Mouse (Mus musculus): ENCODE measurements around the gene Mctp2. TPM values are rescaled to one million over a fixed set of nuclear protein-coding genes. Genes with fewer than 3 reads are reported as not detected.

Mctp2 gene
- under 1 TPM in 2 of 4 experiments, not detected in 2; 0.08 to 0.51 TPM for total RNA-seq (2022)

GRCm38 (mm10) chr7:72306382-72306841 is at the start of gene Mctp2:
Gene Mctp2, minus strand, starts transcription at chr7:72306608.
- no peak for DNase-seq (ENCODE audit: low spot score in 2 of 2)

DNA sequence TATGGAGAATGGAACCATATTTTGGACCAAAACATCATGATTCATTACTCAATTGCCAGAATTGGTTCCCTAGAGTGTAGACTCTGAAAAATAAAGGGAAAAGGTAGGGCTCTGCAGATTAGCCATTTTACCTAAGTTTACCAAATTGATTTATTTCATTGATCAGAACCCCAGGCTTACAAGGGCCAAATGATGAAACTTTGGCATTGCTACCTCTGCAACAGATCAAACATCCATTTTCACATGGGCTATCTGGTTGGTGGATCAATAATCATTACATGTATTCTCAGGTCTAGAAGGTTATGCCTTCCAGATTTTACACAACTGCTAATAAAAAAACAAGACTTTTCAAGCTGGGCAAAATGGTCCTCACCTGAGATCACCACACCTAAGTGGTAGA is 39.5 kb upstream of the Mctp2 start:
- DNase-seq (ENCODE audit: low spot score in 2 of 2), result no peak

DNA sequence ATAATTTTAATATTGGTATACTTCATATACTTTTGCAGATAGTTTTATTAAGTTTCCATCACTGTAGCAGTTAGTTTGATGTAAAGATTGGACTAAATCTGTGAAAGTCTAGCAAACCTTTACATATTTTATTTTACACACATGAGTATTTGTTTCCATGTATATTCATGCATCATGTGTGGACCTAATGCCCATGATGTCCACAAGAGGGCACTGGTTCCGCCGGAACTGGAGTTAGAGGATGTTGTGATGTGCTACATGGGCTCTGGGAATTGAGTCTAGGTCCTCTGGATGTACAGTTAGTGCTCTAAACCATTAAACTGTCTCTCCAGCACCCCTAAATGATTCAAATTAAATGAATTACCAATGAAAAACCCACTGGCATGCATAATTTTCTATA is 37.3 kb upstream of the Mctp2 start:
- no peak for DNase-seq (ENCODE audit: low spot score in 2 of 2)

DNA sequence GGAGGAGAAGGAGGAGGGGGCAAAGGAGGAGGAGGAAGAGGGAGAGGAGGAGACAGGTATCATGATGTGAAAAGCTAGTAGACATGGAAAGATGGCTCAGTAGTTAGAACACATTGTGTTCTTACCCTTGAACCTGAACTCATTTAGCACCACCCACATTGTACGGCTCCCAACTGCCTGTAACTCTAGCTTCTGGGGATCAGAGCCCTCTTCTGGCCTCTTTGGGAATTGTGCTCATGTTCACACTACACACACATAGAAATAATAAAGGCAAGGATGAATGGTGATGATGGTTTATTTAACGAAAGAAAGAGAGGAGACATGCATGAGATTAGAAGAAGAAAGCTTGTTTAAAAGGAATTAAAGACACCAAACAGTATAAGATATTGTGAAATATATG is 36.4 kb upstream of the Mctp2 start:
- no peak for DNase-seq (ENCODE audit: low spot score in 2 of 2)

DNA sequence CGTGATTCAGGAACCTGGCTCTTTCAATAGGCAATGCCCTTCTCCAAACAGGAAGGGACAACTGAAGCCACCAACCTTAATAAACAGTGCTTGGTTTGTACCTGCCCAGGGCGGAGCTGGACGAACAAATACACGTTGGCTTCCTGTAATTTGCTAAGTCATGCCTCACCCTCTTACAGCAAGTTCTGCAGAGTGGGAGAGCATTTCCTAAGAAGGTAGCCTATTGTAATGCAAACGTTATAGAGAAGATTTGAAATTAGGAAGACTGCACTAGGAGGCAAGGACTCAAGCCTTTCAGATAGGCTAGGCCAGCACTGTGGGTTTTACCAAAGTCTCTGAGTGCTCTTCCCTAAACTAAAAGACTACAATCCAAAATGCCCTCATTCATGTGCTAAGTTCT is 19.6 kb upstream of the Mctp2 start:
- DNase-seq (ENCODE audit: low spot score in 2 of 2), result no peak

DNA sequence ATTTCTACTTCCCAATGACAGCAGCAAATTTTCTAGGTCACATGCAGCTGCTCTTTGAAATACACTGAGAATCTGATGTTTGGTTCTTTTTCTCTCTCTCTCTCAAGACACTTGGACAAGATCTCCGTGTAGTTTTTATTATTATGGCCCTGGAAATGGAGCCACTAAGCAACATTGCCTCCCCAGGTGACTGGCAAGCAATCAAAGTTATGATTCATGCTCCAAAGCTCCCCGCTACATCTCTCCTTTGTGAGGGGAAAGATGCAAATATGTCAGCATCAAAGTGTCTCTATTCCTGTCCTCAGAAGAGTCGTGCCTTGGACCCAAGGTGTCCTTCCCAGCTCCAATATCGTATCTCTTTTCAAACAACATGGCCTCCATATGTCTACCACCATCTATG is 14.5 kb upstream of the Mctp2 start:
- DNase-seq (ENCODE audit: low spot score in 2 of 2), result no peak

GRCm38 (mm10) chr7:72320441-72320840 is 14.0 kb upstream of the Mctp2 start:
- DNase-seq (ENCODE audit: low spot score in 2 of 2), result no peak

DNA sequence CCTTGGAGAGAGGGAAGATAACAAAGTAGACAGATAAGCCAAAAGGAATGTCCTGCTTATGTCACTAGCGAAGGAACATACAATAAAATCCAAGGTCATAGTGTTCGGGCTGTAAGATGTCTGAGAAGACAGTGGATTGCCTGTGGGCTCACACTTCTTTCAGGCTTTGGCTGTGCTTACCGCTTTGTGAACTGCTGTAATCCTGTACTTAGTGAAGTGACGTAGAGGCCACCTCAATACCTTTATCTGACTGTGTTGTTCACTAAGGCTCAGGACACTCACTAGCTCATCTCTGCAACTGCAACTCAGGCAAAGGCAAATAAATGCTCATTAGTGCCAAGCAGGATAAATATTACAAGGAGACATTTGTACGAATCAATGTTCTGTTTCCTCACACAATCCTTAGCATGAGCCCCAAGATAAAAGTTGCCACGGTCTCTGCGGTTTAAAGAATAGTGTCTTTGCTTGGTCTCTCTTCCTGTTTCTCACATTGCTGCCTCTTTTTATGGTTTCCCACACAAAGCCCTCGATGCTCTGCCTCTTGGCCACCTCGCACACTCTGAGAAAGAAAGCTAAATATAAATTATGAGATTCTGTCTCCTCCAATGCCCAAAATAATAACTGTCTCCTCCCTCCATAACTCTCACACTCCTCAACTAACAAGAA is 8.1 kb upstream of the Mctp2 start:
- DNase-seq (ENCODE audit: low spot score in 2 of 2), result no peak

GRCm38 (mm10) chr7:72313908-72314307 is 7.5 kb upstream of the Mctp2 start:
- no peak for DNase-seq (ENCODE audit: low spot score in 2 of 2)

- DNase-seq (ENCODE audit: low spot score in 2 of 2), result no peak
Measured at GRCm38 (mm10) chr7:72311582-72311981, 5.2 kb upstream of the Mctp2 start.

- no peak for DNase-seq (ENCODE audit: low spot score in 2 of 2)
Measured at GRCm38 (mm10) chr7:72308078-72308477, 1.7 kb upstream of the Mctp2 start.

- DNase-seq (ENCODE audit: low spot score in 2 of 2), result no peak
Measured at GRCm38 (mm10) chr7:72306847-72307246, 439 bp upstream of the Mctp2 start.

GRCm38 (mm10) chr7:72305971-72306370 is 437 bp downstream of the Mctp2 start:
- no peak for DNase-seq (ENCODE audit: low spot score in 2 of 2)

DNA sequence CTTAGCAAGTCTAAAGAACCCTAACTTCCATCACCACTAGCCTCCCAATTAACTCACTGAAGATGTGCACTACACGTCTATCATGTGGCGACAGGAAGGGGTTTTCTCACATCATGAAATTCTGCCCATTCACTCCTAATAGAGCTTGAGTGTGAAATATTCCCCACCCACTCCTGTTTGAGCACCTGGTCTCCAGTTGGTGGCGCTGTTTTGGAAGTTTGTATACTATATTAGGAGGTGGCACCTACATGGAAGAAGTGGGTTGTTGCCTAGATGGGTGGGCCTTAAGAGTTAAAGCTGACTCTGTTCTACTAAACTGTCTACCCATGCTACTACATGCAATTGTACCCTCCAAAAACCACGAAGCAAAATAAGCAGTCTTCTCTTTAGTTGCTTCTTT is 4.7 kb downstream of the Mctp2 start:
- DNase-seq (ENCODE audit: low spot score in 2 of 2), result no peak

DNA sequence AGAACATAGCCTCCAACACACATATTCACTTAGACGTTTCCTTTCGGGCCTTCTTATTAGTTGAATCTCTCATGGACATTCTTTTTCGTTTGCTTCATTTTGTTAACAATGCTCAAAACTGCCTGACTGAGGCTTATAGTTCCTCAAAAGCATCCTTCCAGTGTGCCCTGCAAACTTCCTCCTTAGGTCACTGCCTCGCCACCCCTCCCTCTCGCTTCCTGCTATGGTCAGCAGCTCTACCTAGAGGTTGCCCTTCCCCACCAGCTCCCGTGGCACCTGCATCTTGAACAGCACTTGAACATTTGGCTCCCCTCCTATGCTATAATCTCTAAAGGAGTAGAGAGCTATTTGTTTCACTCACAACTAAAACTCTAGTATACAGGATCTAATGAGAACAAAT is 6.7 kb downstream of the Mctp2 start:
- DNase-seq (ENCODE audit: low spot score in 2 of 2), result no peak

DNA sequence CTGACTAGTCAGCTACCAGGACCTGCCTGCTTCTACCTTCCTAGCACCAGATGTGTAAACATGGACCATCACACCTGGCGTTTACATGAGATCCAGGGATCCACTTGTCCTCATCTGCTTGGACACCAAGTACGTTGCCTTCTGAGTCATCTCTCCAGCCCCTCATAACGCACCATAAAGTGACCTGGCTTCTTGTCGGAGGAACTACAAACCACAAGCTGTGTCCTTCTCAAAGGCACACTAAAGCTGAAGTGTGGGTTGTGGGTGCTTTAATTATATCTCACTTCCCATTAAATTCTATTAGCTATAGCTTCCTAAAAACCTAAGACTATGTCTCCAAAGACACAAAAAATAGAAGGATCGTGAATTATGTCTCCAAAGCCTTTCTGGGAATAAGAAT is 9.4 kb downstream of the Mctp2 start:
- DNase-seq (ENCODE audit: low spot score in 2 of 2), result no peak

DNA sequence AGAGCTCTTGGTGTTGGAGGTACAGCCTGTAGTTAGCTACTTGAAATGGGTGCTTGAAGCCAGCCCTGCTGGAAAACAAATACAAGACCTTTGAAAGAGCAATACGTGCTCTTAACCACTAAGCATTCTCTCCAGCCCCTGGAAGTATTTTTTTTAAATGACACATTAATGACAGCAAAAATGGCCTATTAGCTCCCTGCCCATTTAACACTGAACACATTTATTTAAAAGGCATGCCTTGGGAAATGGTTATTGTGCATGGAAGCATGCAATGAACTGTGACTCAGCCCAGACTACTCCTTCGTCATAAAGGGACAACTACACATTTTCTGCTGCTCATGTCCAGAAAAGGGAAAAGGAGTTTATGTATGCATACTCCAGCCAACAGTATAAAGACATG is 10.2 kb downstream of the Mctp2 start:
- no peak for DNase-seq (ENCODE audit: low spot score in 2 of 2)

GRCm38 (mm10) chr7:72294886-72295285 is 11.5 kb downstream of the Mctp2 start:
- no peak for DNase-seq (ENCODE audit: low spot score in 2 of 2)

DNA sequence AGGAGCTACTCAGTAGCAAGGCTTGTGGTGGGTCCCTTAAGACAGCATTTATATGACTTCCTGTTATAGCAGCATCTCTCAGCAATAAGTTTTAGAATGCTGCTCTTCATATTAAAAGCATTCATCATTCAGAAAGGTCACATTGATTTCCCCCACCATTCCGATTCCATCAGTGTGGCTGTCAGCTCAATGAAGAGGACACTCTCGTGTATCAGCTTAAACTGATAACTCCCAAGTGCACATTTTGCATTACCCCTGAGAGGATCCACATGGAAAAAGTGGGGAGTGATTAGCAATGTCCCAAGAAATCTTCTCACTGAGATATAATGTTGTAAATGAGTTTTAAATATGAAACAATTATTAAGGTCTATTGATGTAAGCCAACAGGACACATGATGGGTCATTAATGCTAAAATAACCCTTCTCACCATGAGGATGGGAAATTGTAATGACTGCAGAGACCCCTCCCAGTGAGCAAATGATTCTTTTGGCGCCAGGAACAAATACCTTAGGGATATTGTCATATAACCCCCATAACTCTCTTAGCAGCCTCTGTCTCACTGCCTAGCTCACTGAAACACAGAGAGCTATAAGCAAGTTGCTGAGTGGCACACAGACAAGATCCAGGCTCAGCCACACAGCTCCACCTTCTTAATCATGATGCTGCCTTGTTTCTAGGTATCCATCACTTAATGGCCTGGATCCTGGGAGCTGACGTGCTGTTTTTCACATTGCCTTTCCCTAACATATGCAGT is 12.4 kb downstream of the Mctp2 start:
- no peak for DNase-seq (ENCODE audit: low spot score in 2 of 2)

- DNase-seq (ENCODE audit: low spot score in 2 of 2), result no peak
Measured at GRCm38 (mm10) chr7:72292232-72292913, 14.0 kb downstream of the Mctp2 start.

GRCm38 (mm10) chr7:72280721-72281120 is 25.7 kb downstream of the Mctp2 start:
- DNase-seq (ENCODE audit: low spot score in 2 of 2), result no peak

GRCm38 (mm10) chr7:72278412-72278811 is 28.0 kb downstream of the Mctp2 start:
- no peak for DNase-seq (ENCODE audit: low spot score in 2 of 2)

Measured in gastrocnemius, adult 8-10 months (tissue).